Mouse (Mus musculus) 416B (cell line): Measurements from ENCODE around the gene Rbms3.

Experiments
- DNase-seq: peaks from one replicate; pipeline ENCODE4 v3.0.0; 2011; ENCODE audit warnings: low read depth

Gene Rbms3

DNA sequence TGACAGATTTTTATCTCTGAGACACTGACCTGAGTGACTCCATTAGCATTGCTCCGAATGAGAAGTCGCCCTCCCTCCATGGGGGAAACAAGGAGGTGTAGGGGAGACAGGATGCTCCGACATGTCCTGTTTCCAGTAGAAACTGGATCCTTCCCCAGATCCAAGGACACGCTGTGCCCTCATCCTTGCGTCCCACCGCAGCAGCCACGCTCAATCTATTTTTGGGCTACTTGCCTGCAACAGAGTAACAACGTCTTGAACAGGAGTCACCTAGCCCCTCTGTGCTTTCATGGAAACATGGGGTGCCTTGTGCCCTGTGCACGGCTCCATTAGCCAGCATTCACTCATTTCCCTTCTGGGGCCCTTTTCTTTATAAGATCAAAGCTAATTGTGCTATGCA lies at the start of gene Rbms3:
Gene Rbms3 (minus strand): TSS at position 143 of the 400 bp plus-strand sequence.
- no peak for DNase-seq

DNA sequence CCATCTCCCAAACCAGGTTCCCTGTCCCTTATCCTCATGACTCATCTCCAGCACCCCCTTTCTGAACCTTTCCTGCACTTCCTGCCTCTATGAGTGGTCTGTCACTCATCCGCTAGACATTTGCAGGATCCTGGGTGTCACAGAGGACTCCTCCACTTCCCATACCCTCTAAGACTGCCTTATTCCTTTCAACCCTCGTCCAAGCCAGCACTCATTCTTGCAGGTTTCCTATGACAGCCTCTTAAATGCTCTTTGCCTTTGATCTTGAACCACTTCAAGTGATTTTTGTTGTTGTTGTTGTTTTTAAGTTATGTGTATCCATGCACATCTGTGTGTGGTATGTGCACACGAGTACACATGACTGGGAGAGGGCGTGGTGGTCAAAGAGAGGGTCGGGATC lies 43.6 kb upstream of the Rbms3 start:
- DNase-seq = no peak

DNA sequence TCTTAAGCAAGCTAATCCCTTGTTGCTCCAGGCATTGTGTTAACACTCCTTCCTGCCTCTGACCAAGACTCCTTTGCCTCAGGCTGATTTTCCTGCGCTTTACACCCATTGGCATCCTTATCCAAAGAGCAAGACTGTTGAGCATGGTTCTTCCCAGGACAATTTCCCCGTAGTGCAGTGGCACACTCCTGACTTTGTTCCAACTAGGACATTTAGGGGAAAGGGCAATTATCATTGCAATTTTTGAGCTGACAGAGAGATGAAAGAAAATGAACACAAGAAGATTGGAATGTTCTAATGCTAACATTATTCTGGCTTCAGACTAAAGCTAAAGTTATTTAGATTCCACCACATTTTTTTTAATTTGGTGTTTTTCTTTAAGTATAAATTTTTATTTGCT lies 24.9 kb upstream of the Rbms3 start:
- no peak for DNase-seq

DNA sequence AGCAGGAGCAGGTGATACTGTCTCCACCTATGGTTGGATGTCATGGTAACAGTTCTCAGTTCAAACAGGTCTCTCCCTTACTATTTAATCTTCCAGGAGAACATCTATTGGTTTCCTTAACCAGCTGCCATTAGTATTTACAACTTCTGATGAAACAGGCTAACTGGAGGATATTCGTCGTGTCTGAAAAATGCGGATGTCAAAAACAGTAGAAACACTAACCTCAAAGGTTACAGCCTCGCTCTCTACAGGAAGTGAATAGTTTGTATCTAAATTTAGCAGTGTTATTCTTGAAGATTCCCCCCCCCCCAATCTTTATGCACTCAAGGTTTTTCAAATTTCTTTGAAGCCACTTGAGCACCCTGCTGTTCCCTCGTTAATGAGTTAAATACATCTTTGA lies 23.9 kb upstream of the Rbms3 start:
- DNase-seq = no peak

DNA sequence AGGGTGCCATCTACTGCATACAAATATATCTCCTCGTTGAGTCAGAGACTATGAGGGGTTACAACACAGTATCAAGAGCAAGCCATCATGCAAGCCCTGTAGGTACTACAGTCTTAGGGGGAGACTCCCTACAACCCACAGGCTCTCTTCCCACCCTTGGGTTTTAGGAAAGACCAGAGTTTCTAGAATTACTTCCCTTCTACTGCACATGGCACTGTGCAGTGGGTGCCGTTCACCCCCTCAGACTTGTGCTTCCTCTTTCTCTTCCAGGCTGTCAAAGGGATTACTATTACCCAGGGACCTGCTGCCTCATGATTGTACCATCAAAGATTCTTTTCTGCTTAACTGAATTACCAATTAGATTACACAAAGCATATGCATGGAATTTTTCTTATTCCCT lies 16.4 kb upstream of the Rbms3 start:
- no peak for DNase-seq

DNA sequence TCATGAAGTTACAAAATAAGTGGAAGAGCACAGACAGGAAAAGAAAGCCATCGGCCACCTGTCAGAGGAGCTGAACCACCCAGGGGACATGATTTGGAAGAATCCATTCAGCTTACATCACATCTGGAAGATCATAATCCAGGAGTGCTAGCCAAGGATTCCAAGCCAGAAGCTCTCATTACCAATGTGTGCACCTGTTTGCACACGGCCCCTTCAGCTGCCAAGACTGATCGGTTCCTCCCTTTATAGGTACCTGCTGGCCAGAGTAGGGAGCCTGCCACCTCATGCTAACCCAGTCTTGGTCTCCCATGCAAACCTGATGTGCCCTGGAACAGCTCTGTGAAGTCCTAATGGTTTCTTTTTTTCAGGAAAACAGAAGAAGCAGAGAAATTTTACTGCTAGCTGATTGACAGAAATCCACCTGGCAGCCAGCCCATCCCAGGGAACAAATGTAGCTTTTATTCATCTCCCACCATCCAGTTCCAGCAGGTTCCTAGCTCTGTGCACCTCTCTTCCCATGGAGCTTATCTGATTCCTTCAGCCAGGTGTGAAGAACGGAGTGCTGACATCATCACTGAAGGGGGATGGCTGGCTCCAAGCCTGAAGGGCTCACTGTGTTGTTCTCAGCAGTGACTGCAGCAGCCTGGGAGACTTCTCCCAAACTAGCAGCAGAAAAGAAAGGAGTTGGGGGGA lies 11.5 kb upstream of the Rbms3 start:
- no peak for DNase-seq

DNA sequence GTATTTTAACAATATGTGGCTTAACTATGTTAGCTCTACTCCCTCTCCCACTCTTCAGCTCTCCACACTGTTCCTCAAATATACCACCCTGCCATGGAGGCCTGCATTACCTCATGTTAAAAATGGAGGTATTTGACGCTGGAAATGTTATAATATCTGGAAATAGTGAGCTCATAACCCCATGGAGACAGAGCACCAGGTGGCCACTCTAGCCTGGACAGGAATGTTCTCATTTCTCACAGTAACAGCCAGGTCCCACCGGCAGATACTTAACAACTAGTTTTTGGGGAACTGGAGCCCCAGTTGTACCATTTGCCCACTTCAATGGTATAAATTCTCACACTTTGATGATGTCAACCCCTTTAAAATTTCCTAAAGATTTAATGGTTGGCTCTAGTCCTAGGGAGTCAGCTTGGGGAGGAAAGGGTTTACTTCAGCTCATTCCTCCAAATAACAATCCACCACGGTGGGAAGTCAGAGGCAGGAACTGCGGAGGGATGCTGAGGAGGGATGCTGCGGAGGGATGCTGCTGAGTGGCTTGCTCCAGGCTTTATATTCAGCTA lies 9.0 kb upstream of the Rbms3 start:
- DNase-seq = no peak

DNA sequence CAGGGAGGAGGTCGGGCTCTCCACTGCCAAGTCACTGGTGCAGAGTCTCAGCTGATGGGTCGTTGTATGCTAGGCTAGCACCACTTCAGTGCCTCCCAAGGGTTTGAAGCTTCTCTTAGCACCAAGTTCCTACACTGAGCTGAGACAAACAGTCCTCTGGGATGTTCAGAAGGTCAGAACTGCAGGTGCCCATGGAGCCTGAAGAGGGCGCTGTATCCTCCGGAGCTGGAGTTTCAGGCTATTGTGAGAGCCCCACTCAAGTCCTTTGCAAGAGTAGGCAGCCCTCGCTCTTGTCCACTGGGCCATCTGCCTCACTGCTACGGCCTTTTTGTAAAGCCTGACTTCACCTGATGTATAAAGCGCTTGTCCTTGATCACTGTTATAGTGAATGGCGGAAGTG lies 6.8 kb upstream of the Rbms3 start:
- DNase-seq = no peak

DNA sequence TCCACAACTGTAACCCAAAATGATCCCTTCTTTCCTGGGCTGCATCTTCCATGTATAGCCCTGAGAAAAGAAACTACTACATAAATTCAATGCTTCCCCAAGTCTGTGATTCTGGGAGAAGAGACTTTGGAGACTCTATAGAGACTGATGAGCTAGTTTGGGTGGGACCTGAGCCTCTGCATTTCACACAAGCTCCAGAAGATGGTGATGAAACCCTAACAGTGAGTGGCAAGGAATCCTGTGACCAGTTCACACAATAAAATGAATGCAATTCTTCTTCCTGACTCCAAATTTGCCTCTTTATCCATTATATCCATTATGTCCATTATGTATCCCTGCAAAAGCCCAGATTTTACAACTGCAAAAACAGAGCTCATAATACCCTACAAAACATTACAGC lies 2.5 kb downstream of the Rbms3 start:
- DNase-seq = no peak

DNA sequence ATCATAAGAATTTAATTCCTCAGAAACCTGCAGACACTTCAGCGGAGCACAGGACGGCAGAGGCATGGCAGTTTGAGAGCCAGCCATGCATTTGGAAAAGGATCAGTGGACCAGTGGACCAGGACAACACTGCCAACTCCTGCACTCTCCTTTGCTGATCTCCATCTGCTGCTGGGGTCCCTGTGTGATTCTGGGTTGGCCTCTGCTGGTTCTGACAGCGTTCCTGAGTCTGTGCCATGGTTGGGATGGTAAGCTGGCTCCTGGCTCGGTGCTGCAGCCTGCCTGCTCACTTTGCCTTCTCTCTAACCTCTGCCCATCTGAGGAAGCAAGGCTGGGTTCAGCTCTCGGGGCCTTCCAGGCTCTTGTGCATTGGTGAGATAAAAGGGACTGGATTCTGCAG lies 28.9 kb downstream of the Rbms3 start:
- no peak for DNase-seq

DNA sequence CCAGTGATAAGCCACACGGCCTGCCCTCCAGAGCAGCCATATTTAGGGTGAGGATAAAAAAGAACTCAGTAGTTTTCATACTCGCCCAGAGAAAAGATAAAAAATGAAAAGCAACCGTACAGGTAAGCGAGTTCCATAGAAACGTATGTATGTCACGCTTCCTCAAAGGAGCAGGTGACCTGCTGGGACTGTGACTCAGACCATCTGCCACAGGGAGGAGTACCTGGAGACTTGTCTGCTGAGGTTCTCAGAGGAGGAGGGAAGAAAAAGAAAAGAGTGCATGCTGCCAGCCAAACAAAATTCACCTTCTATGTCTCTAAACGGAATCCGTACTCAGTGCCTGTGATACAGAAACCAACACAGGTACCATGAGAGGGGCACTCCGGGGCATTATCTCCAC lies 30.4 kb downstream of the Rbms3 start:
- no peak for DNase-seq

DNA sequence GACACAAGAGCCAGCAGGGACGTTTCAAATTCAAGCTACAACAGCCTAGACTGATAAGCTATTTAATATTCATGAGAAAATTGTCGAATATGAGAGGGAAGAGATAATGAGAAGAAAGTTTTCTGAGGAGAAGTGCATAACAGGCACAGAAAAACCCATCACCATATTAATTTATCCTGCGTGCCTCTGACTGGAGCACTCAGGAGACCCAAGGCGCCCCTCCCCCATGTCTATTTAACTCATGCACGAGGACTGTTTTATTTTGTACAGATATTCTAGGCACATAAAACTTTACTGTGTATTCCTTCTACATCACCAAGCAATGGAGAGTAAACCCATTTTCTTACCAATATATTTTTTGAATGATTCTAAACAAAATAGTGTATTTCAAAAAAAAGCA lies 33.6 kb downstream of the Rbms3 start:
- DNase-seq = no peak

DNA sequence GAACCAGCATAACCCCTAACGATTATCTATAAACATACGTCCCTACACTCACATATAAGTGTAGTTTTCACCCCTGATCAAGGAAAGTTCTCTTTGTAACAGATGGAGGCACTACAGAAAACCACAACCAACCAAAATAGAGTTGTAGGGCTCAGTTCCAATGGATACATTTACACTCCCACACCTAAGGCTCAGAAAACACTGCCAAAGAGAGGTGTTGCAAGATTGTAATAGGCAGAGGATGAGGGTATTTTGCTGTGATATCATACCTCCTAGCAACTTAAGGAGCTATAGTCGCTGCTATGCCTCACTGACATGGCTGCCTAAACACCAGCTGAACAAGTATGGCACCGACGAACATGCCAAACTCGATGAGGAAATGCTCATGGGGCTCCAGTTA lies 44.4 kb downstream of the Rbms3 start:
- DNase-seq = no peak

DNA sequence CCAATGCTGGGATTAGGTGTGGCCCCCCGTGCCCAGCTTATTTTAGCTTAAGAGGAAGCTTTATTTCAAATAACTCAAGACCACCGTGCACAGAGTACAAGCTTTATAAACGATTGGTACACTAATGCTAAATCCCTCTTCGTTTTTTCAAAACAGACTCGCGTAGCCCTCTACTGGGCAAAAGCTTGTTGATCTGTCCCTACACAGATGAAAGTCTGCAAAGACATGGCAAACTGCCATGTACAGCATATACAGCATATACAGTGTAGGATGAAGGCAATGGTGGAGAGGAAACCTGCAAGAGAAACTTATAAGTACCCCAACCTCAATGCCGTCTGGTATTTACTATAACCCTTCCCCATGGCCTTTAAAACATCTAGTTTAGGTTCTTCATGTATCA lies 46.1 kb downstream of the Rbms3 start:
- DNase-seq = no peak

DNA sequence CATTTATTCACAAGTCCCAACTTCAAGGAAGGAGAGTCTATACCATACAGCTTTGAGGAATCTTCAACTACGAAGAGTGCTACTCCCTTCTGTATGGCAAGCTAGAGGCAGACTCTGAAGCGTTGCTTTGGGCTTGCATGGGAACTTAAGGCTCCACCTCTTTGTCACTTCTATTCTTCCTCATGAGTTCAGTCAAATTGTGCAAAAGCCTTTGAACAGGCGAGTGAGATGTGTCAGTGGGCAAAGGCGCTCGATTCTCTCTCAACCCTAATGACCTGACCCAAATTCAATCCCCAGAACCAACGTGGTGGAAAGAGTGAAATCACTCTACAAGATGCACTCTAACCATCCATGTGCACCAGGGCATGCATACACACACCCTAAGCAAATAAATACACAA lies 47.1 kb downstream of the Rbms3 start:
- DNase-seq = no peak

DNA sequence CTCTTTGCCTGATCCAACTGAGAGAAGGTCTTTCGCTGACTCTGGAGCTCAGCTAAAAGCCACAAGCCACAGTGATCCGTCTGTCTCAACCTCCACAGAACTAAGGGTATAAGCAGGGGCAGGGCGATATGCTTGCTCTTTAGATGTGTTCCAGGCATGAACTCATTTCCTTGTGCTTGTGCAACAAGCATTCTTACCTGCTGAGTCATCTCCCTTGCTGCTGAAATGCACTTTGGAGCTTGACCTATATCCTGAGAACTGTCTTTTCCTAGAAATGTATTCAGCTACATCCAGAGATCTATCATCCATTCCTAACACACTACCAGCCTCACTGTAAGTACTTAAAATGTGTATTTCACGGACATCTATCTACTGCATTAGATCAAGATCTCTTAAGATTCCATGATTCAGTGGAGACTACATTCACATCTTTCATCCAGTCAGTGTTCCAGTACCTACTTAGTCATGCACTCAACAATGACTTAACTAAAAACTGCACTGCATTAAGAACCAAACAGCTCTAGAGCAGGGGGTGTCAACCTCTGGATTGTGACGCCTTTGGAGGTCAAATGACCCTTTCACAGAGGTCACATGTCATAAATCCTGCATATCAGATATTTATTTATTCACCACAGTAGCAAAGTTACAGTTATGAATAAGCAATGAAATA lies 58.4 kb downstream of the Rbms3 start:
- DNase-seq = no peak

DNA sequence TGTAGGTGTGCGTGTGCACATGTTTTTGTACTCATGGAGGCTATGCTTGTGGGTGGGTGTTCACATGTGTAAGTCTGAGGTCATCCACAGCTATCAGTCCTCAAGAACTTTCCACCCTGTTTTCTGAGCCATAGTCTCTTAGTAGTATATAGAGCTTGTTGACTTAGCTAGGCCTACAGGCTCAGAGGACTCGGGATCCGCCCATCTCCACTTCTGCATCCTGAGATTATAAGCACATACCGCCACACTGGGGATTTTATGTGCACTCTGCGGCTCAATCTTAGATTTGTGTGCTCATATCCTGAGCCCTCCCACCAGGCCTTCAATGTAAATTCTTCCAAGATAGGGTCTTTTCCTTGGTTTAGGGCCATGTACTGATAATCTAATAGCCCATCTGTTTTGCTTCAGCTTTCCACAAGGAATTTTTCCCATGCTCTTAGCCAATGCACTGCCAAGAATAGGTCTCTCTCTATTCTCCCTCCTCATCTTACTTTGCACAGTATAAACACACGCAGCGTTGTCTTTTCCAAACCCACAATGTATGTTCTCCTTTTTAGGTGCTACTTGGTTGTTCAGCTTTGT lies 59.4 kb downstream of the Rbms3 start:
- DNase-seq = no peak

DNA sequence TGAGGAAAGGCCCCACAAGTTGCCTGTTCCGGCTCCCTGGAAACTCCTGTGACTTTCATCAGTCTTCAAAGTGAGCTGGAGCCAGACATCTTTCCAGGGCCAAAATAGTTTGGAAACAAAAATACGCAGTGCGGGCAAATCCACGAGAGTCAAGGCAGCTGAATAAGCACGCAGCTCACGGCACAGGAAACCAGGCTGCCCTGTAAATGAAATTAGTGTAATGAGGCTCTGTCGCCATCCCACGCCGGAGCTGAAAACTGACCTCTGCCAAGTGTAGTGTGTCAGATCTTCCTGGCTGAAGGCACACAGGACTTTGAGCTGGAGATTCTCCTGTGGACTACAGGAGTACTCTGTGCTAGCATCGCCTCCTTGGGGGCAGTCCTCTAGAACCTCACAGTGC lies 63.4 kb downstream of the Rbms3 start:
- DNase-seq = no peak

DNA sequence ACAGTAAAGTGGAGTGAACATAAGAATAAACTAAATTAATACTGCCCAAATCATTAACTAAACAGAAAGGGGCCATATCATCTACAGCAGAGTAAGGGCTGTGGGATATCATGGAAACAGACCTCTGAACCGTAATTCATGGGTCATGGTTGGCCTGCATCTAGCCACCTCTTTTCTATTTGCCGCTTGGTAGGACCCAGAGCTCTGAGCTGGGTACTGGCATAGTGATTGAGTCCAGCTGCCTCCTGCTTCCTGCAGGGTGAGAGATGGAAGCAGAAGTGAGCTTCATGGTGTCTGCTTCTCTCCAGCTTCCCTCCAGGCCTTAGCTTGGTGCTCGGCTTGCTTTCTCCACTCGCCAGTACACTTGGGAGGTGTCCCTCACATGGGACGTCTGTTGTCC lies 71.2 kb downstream of the Rbms3 start:
- DNase-seq = no peak

DNA sequence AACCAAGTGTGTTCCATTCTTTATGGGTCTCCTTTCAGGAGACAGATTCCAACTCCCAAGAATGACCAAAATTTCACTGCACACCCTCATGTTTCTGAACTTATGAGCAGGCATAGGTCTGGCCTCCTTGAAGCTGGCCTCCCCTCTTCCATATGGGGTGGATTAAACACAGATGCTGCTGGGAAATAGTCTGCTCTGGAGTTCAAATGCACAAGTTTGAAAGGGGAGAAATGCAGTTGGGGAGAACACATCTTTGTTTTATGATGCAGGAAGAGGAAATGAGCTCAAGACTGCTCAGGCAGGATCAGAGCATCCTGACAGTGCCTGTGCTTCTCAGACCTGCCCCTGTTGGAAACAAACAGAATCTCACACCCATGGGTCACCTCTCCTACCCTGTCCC lies 75.4 kb downstream of the Rbms3 start:
- no peak for DNase-seq

DNA sequence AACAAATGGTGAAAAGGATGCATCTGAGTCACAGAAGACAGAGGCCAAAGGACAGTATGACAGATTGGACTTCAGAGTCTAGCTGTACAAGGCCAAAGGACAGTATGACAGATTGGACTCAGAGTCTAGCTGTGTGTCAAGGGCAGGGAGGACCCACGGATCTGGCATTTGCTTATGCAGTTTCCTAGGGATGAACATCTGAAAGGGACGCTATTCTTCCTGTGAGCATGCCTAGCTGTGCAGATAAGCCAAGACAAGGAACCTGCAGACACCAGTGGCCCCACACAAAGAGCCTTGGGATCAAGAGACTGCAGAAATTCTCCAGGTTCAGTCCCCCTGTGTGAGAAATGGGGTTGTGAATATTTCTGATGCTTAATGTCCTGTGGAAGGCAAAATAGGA lies 100.4 kb downstream of the Rbms3 start:
- DNase-seq = no peak

DNA sequence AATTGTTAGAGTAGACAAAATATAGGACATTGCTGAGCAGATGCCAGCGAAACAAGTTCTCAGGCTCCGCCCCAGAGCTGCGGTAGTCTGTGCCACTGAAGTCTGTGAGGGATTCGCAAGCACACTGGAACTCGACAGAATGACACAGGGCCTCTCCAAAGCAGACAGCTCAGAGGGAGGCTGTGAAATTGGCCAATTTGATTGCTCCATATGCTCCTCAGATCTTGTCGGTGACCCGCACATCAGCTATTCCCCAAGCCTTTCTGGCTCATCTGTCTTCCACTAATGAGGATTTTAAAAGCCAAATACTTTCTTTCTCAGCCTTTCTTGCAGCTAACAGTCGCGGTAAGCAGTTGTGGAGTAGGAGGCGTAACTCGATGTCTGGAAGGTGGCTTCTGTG lies 120.8 kb downstream of the Rbms3 start:
- no peak for DNase-seq

DNA sequence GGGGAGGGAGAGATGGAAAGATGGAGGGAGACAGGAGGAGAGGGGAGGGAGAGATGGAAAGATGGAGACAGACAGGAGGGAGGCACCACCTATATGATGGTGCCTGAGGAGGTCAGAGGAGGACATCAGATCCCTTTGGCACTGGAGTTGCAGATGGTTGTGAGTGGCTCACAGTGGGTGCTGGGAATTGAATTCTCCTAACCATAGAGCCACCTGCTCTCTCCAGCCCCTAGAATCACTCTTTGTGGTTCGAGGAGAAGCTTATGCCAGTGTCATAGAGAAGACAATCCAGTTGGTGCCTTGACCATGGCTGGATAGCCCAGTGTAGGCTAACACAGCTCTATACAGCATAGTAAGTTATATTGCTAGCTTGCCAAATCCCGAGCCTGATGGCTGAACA lies 137.8 kb downstream of the Rbms3 start:
- DNase-seq = no peak

DNA sequence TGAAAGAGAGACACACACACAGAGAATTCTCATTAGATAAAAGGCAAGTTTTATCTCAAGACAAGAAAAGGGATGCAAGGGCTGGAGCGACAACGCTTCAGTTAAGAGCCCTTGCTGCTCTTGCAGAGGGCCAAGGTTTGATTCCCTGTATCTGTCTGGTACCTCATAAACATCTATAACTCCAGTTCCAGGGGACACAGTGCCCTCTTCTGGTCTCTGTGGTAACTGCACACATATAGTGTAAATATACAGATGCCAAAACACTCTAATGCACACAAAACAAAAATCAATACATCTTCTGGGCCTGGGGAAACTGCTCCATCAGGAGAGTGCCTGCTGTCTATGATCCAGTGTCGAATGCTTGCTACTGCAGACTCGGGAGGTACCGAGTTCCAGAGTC lies 145.3 kb downstream of the Rbms3 start:
- no peak for DNase-seq
